Mouse (Mus musculus) ZHBTc4 (cell line): ENCODE measurements at regions not wholly inside any gene's neighbourhood (a gene's known extent, or its start where the extent isn't known, plus 50 kb on each side); places are given as distances from the start of the nearest gene placed in this dataset.
A peak's percentile ranks its signal among the peaks of the same experiment; 100 is the strongest.

Experiments used
- DNase-seq: peaks from one replicate; pipeline ENCODE4 v3.0.0-alpha.2; 2011; ENCODE audit warnings: low read depth, low spot score

DNA sequence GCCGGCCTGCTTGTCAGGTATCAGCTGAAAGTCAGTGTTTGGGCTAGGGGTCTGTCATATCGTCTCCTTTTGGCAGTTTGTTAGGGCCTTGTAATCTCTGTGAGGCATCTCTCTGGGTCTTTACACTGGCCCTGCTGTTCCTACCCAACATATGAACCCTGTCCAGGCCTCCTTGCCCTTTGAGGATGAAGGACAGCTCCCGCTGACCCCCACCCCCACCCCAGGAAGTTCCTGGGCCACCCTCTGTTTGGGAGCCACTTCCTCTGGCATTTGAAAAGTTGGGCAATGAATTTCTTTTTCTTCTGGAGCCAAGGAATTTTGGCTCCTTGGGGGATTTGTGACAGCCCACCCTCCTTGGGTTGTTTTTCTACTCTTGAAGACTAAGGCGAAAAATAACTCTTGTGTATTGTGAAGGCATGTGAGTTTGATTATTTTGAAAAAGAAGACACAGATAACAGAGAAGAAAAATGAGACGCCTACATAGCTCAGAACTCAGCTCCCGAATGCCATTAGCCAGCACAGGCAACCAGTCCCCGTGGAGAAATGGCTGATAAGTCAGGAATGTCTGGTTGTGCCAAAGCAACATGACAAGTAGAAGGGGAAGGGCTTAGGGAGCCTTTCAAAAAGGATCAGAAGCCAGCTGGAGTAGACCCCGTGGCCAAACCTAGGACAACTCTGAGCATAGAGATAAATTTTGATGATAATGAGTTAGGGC lies 249.5 kb downstream of the Gm49356 start:
- DNase-seq, result no peak

DNA sequence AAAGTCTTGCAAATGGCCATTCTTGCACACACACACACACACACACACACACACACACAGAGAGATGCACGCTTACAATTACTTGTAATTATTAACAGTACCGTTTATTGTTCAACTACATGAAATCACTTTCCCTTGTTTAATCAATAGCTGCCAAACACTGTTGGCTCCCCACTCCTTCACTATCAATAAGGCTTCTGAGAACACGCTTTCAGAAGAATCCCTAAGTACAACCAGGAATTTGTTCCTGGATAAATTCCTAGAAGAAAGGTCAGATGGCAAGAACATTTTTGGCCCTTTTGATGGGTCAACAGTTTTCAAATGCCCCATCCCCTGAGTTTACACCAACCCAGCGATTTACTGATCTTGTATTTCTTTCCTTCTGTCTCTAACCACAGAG lies 252.5 kb downstream of the Gm49356 start:
- no peak for DNase-seq

DNA sequence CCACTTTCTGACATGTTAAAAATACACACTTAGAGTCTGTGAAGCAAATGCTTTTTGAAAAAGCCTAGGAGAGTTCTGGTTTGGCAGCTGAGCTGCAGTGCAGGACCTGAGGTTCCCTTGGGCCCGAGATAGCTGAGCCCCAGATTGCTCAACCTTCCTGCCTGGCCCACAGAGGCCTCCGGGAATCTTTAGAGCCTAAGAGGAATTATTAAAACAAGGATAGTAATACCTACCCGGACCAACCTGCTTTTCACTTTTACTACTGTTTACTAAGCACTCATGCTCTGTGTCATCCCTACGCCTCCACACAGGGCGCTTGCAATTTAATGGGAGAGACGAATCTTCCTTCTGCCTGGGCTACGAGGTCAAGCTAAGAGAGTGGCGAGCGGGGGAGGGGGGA lies 253.4 kb downstream of the Gm49356 start:
- DNase-seq, result no peak

DNA sequence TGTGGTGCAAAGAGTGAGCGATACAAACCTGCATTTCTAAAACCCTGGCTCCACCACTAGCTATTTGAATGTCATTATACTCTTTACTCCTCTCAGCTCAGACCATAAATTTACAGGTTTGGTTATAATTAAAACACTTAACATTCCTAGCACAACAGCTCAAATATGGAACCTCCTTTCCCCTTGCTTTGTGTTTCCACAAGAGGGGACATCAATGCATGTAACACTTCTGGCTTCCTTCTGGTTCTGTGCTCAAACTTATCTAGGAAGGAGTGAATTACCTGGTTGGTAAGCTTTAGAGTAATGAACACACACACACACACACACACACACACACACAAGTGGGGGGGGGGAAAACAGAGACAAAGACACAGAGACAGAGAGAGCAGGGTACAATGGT lies 254.8 kb downstream of the Gm49356 start:
- DNase-seq, result peak; percentile 59

DNA sequence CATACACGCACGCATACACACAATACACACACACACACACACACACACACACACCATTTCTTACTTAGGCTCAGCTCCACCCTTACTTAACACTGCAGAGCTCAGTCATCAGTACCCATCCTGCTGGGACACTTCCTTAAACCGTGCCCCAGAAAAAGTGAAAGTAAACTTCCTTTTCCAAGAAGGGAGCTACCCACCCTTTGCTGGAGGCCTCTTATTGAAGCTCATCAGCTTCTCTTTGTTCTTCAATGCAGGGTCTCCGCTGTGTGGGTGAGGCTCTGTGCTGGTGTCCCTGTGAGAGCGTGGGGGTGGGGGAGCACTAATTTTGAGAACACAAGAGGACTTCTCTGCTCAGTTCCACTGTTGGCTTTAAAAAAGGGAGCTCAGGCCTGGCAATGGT lies 256.6 kb downstream of the Gm49356 start:
- peak; percentile 65 for DNase-seq

DNA sequence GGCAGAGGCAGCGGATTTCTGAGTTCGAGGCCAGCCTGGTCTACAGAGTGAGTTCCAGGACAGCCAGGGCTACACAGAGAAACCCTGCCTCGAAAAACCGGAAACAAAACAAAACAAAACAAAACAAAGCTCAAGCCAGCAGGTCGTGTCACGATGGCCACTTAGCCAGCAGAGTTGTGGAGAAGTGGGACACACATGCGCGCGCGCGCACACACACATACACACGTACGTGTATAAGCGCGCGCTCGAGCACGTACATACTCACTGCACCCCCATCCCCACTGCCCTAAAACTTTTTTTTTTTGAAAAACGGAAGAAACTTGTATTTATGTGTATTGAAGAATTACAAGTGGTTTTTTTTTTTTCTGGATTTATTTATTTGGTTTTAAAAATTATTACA lies 257.0 kb downstream of the Gm49356 start:
- DNase-seq, result peak; percentile 55

DNA sequence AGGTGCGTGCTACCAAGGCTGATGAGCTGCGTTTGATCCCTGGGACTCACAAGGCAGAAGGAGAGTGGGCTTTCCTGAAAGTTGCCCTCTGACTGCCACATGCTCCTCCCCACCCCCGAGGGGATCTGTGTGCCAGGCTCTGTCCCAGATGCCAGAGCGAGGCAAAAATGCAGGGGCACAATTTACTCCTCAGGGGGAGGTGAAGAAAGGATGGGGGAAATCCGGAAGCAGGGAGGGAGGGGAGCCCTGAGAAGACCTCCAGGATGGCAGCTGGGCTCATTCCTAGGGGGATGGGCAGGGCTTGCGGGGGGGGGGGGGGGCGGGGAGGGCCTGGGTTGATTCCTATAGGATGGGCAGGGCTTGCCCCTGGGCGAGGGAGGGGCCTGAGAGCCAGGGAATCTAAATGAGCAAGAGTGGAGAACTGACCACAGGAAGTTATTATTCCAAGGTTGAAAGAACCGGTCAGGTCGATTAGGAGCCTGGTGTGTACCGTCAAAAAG lies 257.5 kb downstream of the Gm49356 start:
- DNase-seq, result peak; percentile 30

DNA sequence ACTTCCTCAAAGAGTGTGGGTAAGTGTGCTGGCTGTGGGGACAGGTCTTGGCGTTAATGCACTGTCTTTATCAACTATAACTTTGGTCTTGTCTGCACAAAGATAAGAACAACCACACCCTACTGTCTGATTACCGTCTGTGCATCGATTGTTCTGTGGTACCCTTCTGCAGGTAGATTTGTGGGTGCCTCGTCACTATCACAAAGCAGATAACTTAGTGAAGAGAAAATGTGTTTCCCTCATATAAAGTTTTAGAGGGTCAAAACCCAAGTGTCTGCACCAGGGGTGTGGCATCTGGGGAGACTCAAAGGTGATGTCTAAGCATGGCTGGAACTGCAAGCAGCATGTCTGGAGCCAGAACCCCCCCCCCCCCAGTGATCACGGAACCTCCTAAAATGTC lies 259.4 kb downstream of the Gm49356 start:
- DNase-seq, result no peak

DNA sequence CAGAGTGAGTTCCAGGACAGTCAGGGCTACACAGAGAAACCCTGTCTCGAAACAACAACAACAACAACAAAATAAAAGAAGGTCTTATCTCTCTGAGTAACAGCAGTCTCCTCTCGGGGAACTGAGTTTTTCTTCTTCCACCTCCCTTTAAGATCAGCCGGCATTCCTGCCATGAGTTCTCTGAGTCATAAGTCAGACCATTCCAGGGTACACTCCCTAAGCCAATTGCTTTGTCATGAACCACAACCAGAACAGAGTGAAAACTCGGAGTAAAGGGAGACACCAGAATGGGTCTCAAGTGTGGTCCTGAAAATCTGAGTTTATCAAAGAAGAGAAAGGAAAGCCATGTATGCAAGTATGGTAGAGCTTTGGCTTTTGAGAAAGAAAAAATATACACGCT lies 262.4 kb downstream of the Gm49356 start:
- DNase-seq, result no peak

DNA sequence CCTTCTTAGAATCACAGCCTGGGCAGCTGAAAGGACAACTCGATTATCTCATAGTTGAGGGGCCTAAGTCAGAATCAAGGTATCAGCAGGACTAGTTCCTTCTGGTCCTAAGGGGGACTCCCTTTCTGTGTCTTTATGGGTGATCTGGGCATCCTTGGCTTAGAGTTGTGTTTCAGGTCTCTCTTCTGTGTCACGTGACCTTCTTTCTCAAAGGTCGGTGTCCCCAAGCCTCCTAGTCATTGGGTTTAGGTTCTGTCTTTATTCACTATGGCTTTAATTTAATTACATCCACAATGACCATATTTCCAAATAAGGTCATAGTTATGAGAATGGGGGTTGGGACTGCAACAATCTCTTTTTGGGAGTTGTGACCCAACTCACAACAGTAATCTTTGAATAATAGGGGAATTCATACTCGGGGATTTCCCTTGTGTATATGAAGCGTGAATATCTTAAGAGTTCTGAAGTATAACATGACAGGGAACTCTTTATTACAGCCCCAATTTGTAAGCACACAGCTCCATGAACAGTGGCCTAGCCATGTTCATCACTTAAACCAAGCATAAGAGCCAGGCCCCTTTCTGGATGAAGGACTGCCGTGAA lies 263.8 kb downstream of the Gm49356 start:
- DNase-seq, result no peak

DNA sequence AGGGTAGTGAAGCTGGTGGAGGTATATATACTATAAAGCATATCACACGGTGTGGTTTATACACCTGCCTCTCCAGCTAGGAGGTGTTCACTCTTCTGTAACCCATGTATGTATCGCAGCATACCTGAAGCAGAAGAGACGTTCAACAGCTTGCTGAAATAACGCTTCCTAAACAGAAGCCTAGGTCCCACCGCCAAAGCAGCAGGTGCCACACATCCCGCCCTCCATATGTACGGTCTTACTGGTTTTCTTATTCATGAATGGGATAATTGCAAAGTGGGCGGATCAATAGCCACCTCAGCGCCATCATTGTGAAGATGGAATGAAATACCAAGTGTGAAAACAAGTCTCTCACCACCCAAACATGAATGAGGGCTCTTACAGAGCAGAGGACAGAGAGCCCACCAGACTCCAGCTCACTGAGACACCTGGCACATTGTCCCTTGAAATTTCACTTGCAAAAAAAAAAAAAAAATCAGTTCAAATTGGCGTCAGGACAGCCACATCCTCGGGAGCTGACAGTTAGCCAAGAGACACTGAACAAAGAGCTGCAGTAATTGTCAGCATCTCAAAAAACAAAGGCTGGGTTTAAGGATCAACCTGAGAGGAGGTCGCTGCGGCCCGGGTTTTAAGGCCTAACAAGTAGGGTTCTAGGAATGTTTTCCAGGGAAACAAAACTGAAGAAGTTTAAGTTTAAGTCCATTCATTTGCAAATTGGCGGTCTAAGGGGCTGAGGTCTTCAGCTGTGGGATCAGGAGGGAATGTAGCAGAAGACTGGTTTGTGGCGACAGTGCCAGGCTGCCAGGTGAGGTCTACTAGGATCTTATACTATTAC lies 264.5 kb downstream of the Gm49356 start:
- peak; percentile 41 for DNase-seq

DNA sequence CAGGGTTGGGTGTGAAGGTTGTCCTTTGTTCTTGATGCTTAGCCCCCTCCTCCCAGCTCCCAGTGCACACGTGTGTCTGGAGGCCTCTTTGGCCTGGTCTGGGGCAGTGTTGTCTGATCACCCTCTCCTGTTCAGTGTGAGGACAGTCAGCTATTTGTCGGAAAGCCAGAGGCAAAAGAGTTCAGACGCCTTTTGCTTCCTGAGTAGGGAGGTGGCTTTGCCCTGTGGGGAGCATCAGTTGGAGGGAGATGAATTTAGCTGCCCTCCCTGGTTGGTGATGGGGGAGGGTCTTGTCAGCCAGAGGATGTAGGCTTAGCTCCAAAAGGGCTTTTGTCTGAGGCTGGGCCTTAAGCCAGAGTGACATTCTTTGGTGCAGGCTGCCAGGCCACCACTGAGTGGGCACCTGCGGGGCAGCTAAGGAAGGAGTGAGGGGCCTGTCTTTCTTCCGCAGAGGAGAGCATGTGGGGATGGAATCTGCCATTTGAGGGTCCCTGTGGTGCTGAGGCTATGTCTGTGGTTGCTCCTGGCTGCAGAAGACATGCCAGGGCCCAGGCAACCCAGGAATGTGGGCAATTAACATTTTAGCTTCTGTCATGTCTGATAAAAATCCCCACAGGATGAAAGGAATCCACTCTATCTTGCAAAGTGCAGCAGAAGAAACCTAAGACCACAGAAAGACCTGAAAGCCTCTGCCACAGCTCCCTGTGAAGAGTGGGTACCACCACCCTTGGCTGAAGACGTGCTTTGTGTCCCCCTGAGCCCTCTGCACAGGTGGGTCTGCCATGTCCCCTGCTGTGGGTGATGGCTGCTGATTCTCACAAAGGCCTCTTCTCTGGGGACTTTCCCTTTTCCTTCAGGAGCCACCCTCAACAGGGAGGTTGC lies 265.6 kb downstream of the Gm49356 start:
- DNase-seq, result peak; percentile 62

DNA sequence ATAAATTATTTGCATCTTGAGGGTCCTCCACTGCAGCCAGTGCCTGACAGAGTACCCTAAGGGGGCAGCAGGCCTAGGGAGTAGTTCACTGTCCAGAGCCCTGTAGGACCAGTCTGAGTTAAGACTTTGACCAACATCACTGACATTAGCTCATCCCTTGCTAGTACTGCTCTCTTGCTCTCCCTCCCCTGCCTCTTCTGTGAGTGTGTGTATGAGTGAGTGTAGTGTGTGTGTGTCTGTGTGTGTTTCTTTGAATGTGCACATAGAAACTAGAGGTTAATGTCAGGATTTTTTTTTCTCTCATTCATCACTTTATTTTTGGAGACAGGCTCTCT lies 266.2 kb downstream of the Gm49356 start:
- no peak for DNase-seq

DNA sequence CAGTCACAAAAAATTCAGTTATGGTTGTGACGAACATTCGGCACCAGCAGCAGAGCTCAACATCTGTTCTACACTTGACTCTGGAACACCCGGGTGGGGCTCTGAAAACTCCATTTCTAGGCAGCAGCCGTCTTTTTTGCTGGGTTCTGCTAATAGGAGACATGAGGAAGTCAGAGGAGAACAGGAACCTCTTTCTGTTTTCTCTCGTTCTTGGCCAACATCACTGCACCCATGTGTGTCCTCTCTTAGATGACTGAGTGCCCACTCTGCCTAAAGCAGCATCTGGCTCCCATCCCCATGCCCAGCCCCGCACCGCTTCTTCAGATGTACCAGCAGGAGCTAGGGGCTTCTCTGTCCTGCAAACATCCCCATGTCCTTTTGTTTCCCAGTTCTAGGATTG lies 267.2 kb downstream of the Gm49356 start:
- DNase-seq, result no peak

DNA sequence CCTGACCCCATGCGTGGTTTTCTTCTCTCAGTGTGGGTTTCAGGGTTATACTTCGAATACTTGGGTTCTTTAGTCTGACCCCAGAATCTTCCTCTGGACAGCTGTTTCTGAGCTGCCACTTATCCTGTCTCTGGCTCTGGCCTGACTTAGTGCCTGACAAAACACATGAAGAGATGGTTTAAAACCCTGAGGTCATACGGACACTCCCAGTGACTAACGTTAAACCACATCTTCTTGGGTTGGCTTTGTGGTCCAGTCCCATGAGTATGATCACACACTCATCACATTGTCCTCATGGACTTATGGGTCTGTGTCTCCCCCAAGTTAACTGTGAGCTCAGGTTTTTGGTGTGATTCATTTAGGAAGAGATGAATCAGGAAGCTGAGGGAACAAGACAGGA lies 269.7 kb downstream of the Gm49356 start:
- DNase-seq, result no peak

DNA sequence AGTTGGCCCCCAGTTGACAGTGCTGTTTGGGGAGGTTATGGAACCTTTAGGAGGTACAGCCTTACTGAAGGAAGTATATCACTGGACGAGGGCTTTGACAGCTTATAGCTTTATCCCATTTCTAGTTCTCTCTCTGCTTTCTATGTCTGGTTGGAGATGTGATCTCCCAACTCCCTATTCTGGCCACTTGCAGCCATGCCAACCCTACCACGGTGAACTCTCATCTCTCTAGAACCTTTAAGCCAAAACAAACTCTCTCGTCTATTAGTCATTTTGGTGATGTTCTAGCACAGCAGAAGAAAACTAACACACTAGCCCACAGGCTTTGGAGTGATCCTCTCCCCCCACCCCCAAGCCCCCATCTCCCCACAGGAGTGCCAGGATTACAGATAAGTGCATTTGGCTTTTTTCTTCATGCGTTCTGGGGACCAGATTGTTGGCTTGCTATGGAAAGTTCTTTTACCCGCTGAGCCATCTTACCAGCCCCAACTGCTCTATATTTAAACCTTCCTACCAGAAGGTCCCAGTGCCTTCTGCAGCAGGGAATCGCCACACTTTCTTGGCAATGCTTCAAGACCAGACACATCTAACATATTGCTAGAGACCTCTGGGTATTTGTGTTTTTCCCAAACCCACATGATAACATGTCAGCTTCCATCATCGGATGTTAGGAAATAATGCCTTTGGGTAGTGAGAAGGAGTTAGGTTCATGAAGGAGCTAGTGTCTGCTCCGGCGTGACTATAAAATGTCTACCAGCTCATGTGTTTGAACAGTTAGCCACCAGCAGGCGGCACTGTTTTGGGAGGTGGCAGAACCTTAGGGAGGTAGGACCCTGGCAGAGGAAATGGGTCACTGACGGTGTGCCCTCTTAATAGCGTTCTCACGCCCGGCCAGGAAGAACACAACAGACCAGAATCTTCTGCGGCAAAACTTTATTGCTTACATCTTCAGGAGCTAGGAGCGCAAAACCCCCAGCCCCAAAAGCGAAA lies 272.1 kb downstream of the Gm49356 start:
- no peak for DNase-seq

DNA sequence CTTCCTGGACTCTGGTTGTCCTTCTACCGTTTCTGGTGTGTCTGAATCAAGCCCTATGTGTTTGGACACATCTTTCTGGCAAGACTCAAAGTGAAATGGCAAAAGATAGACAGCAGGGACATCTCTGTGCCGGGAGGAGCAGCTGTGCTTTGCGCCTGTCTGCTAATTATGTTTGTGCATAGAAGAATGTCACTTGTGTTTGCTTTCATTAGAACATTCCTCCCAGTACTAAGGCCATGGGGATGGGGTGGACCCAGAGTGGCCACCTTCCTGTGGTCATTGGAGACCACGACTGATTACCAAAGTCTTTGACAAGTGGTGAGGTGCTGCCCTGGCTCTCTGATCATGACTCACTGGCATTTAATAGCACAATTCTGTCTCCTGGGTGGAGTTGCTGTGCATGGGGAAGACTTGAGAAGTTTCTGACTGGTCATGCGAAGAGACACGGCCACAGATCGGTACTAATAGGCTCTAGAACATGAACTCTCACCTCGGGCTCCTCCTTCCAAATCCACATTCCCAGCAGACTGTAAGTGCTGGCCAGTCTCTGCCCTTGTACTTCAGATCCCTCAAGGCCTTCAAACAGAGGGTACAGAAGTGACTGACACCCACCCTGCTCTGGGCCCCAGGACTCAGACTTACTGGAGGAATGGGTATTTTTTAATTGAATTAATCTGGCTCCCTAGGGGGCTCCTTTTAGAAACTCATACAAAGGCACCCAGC lies 279.0 kb downstream of the Gm49356 start:
- DNase-seq, result no peak

DNA sequence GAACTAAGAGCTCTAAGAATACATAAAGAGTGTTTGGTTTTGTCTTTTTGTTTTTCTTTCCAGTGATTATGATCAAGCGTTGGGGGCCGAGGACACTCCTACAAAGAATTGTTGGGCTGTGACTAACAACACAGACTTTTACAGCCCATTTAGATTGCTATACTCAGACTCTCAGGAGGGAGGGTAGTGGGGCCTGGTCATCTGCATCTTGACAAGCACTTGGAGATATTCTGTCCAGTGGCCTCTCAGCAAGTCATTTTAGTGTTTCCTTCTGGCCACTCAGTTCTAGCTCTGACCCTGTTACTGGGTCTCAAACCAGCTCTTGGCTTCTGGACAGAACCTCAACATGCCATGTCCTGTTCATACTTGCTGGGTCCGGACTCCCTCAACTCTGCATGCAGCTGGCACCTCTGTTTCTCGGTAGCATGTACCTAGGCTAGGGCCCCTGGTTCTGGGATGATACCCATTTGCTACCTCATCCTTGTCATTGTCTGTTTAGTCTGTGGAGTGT lies 279.6 kb downstream of the Gm49356 start:
- DNase-seq, result no peak

DNA sequence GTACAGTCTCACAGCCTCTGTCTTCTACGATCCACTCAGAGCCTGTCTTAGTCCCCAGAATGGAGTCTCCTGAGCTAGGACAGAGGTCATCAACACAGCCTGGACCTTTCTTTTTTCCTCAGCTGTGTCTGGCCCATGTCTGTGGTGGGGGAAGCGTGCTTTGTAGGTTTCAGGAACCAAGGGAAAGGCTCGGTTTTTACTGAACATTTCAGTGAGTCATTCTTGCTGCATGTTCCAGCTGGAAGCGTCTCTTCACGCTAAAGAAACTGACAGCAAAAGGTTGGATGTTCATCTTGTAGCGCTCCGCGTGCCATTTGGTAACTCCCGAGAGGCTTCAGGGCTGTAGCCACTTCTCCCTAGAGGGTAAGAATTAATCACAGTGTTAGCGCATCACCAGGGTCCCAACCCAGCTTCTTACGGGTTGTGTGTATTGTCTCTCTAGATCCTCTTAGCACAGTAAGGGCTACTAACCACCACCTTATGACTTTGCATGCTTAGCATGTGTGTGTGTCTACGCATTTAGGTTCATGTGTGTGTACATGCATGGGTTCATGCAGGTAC lies 280.2 kb downstream of the Gm49356 start:
- no peak for DNase-seq
